Mouse (Mus musculus): ENCODE results near the gene Eng.

- TF ChIP-seq TCF12 (IDR thresholded peaks at IDR 0.05; ENCODE audit: low read depth, low read length) (no peak), CTCF (conservative IDR thresholded peaks at IDR 0.05 in 1 of 2, IDR thresholded peaks at IDR 0.05 in 1 of 2; ENCODE audit: low read depth in 2 of 2, low read length in 2 of 2) (no peak), POLR2A (IDR thresholded peaks at IDR 0.05; ENCODE audit: low read depth, low read length) (no peak), UBTF (IDR thresholded peaks at IDR 0.05; ENCODE audit: low read depth, low read length) (no peak), NELFE (IDR thresholded peaks at IDR 0.05; ENCODE audit: low read depth, low read length) (no peak), CHD2 (IDR thresholded peaks at IDR 0.05; ENCODE audit: low read length) (no peak)
These were observed 8.5 kb downstream of the Eng start for GRCm38 (mm10) chr2:32654743-32655393.
